Mouse (Mus musculus) MEL-GATA-1-ER (cell line): ENCODE results near the gene Fgfr2.
A peak's percentile ranks its signal among the peaks of the same experiment; 100 is the strongest.

Experiments used
- DNase-seq: peaks from one replicate; pipeline ENCODE4 v3.0.0-alpha.2; 2012; ENCODE audit warnings: low read depth; ENCODE audit errors: extremely low read depth

Gene Fgfr2

DNA sequence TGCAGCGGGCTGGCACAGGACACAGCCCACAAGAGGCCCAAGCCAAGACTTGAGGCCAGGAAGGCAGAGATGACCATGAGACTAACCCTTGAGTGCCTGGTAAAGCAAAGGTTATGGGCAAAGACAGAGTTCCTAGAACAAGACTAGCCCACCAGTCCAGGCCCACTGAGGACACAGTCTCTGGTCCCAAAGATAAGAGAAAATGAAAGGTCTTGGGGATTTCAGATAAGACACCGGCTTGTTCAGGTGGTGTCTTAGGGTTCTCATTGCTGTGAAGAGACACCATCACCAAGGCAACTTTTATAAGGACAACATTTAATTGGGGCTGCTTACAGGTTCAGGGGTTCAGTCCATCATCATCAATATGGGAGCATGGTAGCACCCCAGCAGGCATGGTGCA, 779.2 kb downstream of the Fgfr2 start:
- no peak for DNase-seq

DNA sequence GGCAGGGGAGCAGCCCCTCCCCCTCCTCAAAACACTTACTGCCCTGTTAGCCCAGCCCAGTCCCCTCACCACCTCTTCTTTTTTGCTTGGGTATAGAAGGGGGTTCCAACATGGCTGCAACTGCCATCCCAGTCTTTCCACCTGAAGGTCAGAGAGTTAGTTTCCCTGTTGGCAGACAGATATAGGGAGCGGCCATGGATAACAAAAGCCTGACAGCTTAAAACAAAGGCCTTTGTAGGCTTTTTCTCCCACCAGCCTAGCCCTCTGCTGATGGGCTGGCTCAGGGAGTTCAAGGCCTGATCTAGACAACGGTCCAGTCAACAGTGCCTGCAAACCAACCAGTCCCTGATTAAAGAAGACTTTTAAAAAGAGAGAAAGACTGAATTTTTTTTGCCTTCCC, 780.0 kb downstream of the Fgfr2 start:
- no peak for DNase-seq

DNA sequence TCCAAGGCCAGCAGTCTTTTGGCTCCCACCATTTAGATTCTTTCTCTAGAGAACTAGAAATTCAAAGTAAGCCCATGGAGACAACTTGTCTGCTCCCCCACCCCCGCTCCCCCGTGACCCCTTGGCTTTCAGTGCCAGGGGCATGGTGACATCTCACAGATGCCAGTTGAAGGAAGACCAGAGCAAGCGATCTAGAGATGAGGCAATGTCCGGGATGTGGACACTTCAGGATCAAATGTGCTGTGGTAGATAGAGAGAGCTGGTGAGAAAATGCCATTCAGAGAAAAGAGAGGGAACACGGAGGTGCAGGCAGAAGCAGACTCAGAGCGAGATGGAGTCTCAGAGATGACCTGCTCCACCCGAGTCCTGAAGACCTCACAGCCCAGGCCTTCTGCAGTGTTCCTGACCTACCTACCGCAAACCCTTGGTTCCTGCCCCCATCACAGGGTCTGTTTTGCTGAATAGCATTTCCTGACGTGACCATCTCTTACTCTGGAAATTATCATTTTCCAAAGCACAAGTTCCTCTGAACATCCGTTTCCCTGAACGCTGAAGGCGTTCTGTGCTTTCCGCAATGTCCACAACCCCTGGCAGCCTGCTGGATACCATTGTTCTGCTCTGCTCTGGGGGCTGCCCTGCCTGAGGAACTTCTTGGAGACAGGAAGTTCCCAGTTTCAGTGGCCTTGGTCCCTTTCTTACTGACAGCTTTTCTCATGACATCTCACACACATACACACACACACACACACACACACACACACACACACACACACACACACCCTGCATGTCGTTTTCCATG, 783.9 kb downstream of the Fgfr2 start:
- no peak for DNase-seq

DNA sequence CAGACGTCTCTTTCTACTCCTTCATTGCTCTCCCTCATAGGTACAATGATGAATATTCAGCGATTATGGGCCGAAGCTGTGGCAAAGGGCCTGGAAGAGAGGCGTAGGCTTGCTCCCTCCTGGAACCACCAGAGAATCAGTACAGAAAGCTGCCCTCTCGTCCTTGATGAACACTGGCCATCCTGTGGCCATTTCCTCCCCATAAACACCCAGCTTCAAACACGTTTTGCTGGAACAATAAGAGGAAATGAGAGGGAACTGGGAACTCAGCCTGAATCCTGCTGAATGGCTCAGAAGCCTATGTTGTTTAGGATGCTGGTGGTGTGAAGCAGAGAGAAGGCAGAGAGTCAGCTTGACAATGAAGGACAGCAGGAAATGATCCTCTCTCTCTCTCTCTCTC, 784.8 kb downstream of the Fgfr2 start:
- DNase-seq, result no peak

DNA sequence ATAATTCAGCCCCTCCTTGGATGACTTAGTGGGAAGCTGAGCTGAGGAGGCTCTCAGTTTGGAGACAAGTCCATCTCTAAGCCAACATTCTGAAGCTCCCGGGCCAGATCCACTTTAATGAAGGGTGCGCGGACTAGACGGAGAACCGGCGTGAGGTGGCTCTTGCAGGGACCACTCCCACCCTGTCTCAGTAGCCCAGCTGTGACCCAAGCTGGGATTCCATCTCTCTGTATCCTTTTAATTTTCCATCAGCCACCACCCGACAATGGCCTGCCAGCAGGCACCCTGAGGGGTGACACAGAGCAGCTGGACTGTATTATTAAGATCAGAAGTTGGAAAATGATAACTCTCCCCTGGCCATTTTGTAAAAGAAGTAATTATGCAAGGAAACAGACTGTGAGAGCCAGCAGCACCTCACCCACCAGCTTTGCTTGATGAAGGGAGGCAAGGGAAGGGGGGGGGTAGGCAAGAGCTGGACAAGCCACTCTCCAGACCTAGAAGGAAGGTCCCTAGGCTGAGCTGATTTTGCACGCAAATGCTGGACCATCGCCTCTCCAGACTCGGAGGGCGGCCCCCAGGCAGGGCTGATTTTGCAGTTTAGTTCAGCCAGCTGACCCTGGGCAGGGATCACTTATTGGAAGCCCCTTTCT, 785.8 kb downstream of the Fgfr2 start:
- no peak for DNase-seq

DNA sequence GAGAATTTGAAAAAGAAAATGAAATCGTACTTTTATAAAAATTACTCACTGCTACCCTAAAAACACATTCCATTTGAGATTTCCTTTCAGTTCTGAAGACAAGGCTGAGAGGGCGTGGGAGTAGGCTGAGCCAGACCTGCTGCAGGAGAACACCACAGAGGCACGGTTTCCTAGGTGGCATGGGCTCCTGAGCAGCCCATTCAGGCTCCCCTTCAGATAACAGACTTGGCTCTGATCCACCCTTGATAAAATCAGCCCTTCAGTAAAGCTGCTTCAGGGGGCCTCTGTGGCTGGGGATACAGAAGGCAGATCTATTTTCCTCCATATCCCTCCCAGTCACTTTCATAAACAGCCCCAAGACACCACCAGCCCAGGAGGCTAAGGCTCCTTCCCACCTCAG, 786.4 kb downstream of the Fgfr2 start:
- no peak for DNase-seq

DNA sequence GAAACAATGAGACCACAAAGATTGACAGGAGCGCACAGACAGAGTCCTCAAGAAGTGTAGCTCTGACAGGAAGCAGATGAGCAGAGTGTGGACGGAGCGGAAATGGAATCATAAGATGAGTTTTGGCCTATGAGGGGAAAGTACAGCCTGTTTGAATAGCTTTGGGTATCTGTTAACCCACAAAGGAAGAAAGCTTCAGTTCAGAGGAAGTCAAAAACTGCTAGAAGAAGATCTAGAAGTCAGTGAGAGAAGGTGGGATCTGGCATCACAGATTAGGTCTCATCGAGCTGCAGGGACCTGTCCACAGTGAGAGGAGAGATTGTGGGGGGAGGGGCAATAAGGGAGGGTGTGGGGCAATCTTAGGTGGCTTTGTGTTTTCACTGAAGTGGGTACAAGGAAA, 787.8 kb downstream of the Fgfr2 start:
- DNase-seq, result no peak

DNA sequence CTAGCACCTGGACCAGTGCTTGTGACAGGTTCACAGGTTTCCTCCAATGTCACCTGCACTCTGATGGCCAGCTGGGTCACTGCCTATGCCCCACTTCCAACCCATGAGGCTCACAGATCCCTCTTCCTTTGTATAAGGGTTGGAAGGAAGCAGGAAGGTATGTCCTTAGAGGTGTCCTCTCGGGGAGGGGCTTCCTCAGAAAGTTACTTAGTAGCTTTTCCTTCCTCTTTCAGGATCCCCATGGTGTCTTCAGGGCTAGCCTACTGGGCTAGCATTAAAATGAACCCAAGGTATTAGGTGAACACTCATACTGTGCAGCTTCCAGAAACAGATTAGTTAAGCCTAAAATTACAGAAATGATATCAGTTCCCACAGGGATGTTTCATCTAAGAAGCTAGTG, 790.1 kb downstream of the Fgfr2 start:
- DNase-seq, result no peak

DNA sequence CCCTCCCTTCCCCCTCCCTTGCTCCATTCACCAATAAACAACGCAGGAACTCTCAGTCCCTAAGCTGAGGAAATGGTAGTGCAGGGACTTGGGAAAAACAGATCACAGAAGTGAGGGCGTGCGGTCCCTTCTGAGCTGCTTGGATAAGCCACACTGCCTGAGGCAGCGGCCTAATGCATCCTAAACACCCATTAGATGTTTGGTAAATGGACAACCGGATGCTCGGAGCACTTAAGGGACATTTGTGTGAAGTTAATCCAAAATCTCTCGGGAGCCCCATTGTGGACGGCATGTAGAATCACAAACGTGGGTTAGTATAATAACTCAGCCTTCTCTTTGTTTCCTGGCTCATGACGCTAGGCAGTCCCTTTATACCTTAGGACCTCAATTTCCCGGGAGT, 791.0 kb downstream of the Fgfr2 start:
- DNase-seq, result no peak

DNA sequence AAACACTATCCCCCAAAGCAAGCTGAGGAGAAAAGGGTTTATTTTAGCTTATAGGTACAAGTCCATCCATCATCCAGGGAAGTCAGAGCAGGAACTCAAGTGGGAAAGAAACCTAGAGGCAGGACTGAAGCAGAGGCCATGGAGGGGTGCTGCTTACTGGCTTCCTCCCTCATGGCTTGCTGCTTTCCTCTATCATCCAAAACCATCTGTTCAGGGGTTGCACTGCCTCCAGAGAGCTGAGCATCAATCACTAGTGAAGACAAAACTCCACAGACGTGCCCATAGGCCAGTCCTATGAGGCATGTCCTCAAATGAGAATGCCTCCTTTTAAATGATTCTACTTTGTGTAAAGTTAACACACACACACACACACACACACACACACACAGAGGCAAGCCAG, 793.0 kb downstream of the Fgfr2 start:
- DNase-seq, result no peak

DNA sequence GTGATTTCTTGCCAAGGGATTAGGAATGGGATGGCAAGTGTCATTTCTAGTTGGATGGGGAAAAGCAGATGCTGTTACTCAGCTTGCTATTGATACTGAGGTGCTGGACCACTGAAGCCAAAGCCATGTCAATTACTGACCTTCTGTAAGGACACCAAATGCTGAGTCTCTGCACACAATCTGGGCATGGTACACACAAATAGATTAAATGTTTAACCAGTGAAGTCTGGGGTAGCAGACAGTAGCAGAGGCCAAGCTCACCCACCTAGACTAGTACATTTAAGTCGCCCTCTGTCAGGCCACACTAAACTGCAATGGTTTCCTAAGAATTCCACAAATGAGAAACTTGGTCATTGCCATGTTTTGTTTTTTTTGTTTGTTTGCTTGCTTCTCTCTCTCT, 794.5 kb downstream of the Fgfr2 start:
- DNase-seq, result no peak

DNA sequence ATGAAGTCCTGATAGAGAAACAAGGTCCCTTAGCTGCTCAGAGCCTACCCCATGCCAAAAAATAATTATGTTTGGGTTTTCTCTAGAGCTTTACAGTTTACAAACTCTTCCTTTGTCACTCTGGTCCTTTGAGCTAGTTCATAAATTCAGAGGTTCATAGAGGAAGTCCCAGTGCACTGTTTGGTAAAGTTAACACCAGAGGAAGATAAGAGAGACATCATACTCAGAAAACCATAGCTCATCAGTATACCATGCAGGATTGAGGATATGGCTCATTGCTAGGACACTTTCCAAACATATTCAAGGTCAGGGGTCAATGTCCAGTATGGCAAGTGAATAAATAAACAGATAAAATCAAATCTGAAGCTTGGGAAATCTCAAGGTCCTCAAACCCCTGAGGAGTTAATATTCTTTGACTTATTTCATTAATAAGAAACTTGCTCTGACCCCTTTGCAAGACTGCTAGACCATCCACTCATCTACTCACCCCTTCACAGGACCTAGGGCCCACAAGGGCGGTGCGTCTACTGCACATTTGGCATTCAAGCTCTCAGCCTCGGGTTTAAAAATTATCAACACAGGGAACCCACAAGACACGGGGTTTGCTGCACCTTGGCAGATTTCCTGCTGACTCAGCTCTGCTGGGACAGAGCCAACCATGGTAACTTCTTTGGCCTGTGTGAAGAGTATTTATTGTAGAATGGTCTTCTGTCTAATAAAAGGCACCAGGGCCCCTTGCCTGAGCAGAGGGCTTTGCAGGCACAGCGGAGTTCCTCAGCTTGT, 797.4 kb downstream of the Fgfr2 start:
- peak; percentile 61 for DNase-seq

DNA sequence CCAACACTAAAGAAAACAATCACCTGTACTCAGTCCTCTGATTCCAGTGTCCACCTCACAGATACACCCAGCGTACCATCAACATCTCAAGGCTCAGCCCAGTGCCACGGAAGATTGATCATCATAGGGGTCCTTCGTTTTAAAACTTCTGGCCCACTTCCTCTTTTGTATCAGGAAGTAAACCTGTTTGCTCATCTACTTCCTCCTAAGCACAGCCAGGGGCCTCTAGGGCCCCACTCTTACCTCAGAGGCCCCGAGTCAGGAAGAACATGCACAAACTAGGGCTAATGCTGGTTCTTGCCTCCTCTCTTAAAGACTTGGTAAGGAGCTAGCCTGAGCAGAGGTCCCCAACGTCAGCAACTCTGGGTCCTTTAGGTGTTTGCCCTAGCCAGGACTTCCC, 799.7 kb downstream of the Fgfr2 start:
- DNase-seq, result peak; percentile 63

DNA sequence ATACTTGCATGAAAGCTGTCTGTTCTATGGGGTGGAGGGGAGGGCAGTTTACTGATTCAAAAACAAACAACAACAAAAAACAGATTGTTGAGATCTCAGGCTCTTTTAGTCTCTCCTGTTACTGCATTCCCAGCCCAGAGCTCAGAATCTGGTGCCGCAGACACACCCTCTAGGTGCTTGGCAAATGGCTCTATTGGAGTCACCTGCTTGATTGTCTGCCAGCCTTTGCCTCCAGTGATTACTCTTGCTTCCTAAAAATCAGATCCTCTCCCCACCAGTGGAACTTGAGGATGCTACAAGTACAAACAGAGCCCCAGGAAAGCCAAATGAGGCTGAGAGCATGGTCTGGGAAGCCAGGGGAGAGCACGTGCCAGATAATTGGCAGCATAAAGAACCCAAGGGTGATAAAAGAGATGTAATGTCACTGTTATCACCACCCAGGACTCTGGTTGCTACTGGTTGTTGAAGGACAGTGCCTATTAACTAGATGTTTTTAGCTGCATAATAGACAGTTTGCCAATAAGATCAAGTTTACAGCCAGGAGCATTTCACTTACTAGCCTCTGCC, 801.7 kb downstream of the Fgfr2 start:
- DNase-seq, result no peak

DNA sequence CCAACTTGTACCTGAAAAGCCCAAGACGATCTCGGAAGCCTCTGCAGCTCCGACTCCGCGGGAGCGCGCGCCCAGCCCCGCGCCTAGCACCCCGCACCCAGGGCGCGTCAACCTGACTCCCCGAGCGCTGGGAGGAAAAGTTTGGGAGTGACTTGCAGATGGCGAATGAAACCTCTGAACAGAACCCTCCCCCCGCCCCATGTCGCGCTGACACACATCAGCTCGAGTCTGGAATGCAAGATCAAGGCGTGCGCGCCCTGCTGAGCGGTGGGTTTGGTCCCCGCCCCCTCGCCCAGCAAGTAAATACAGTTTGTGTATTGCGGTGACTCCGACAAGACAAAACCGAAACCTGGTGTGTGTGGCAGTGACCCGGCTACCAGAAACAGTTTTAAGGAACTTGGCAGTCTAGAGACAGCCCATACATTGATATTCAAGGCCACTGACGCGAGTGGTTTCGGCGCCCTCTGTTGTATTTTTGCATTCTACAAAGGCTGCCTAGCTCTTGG, 806.1 kb downstream of the Fgfr2 start, which contains the start of gene Chst15:
Chst15 (minus strand) TSS at position 193 of the 506 bp plus-strand sequence.
- peak; percentile 72 for DNase-seq

DNA sequence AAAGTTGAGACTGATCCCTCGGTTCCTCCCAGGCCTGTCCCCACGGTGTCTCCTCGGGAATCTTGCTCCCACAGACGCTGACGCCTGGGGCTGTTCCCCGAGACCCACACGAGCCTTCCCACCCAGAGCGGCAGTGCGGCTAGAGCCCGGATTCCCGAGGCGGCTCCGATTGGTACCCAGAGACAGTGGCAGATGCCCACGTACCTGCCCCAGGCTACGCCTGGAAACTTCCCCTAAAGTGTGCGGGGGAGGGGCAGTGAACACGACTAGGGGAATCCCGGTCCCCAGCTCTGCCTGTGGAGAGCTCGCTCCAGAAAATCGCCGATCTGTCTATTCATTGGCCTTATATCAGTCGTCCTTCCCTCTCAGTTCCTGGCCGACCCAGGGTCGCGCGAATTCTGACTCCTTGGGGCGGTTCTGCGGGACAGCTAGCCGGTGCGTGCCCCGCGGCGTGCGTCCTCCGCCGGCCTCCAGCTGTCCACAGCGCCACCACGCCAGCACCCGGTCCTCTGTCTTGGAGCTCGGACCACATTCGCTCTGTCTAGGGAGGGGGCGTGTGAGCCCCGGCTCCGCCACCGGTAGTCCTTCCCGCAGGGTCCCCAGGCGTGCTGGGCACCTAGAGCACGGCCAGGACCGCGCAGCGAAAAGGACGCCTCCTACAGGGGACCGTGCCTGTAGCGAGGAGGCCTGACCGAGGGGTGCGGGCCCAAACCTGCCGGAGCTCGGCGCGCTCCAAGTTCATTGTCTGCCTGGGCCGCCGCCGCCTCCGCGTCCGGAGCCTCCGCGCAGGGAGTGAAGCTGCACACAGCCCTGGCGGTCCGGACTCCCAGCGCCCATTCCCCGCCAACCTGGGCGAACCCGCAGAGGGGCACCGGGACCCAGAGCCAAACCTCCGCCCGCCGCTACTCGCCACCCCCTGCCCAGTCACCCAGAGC, 806.8 kb downstream of the Fgfr2 start:
- no peak for DNase-seq

DNA sequence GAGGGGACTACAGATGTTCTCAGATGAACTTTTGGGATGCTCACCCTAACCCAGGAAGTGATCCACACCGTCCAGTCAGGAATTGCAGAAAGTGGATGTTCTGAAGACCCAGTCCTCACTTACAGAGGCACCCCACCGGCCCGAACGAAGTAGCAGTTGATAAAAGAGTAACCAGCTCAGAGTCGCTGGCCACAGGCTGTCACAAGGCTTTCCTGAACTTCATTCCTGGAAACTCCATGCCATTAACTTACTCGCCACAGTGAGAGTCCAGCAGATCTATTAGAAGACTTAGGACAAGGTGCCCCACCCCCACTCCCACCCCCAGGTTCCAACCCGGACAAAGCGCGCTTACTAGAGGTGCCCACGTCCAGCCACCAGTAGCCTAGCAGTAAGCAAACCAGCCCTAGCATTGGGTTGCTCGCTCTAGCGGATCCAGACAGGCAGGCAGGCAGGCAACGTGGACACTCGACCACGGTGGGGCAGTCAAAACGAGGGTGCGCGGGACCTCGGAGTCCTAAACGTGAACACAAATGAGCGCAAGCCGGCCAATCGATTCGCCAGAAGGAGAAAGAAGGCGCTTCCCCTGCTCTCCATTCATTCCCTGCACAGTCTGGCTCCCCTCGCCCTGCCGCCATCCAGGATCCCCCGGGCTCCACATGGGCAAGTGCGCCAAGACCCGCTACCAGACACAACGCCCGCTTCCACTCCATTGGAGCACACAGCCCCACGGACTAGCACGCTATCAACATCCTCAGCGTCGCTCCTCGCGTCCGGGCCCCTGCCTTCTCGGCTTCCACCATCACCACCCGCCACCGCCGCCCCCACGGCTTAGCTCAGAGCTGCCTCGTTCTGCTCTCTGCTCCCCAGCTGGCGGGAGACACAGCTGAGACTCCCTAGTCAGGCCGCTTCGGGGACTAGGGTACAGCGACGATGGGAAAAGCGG, 807.7 kb downstream of the Fgfr2 start:
- DNase-seq, result no peak

DNA sequence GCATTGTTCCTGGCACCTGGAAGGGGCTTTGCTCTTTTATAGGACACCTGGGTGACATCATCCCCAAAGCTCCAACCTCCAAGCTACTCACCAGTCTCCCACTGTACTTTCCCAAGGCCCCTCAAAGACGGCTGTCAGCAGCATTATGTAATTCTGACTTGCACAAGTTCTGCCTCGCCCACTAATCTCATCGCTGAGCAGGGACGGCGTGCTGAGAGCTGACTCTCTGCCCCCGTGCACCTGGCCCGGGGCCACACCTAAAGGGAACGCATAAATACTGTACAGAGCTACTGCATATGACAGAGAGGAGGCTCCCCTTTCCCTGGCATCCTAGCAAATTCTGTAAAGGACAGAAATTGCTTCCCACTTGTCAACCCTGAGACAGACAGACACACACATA, 810.8 kb downstream of the Fgfr2 start:
- DNase-seq, result no peak

DNA sequence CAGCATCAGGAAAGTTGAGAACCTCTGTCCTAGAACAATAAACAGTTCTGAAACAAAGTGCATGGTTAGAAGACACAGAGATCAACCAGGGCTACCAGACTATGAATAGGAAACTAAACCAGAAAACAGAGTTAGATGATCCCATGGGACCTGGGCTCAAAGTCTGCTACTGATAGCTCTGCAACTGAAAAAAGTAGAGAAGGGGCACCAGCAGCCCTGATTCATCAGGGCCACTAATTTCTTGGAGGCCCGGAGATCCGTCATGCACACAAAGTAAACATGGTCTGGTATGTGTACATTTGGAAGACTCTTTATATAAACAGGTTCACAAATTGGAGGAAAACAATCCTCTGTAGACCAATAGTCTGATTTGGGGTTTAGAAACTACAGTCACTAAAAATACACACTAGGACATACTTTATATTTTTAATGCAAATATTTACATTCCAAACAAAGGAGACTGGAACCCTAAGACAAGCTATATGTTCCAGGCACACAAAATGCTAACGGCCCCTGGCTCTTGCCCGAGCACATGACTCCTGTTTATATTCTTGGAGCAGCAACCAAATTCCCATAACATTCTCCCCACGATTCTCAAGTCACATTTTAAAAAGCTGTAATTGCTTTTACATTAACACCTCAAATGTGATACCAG, 814.5 kb downstream of the Fgfr2 start:
- no peak for DNase-seq
